ENCODE assay signal across 29 mouse cellular contexts in the genomic region with DNA sequence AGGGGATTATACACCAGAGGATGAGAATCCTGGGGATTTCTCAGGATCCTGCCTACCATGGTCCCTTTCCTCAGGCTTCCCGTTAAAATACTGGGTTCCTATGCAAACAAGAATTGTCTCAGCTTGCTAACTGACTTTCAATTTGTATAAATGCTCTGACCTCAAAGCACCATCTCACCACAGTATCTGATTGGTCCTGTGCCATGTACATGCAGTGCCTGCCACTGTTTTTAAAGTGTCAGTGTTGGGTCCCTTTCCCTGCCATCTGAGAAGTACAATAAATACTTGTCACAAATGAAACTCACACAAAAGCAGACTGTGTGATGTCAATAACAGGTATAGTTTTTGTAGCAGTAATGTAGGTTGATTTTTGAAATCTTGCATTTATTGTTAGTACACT.
DNase-seq lines count a peak whose midpoint lies in the region; ATAC-seq and TF ChIP-seq lines count a peak whose summit lies in the region.
"Had no signal": no experiment of that assay in that cellular context is flagged by ENCODE, and none has a peak within 500 bp of the region (broad histone marks: within the 10 kb centered on the region; RNA-seq: fewer than 3 reads in every experiment).

No protein-coding gene starts in this region.

- peak; percentile 0 for DNase-seq in lung, postnatal 36 days
- no peak for DNase-seq in lung, postnatal 0 days (ENCODE audit: low spot score)
- peak; percentile 39 for DNase-seq in MEL (ENCODE audit: low read depth, low spot score)
- DNase-seq in right cerebral cortex, postnatal 36 days (ENCODE audit: low spot score in 2 of 2), result no peak
- no peak for DNase-seq in forebrain, embryonic 11.5 days (ENCODE audit: low spot score)
- DNase-seq: adrenal gland, postnatal 14 days; cerebellum, adult 11 months; cerebellum, adult 2 months; cerebellum, adult 9-11 months; cerebellum, postnatal 25 days; embryo, embryonic 11 days; gastrocnemius, postnatal 10 days; gastrocnemius, postnatal 36 days; heart, adult 2 months; heart, postnatal 14 days; heart, postnatal 4 days had no signal

- no peak overlapping the region for H3K27ac ChIP-seq in lung, postnatal 0 days (ENCODE audit: low read length)
- H3K27ac ChIP-seq in MEL (ENCODE audit: control insufficient read depth, low read depth, low read length), result no peak overlapping the region
- no peak overlapping the region for H3K27ac ChIP-seq in forebrain, embryonic 11.5 days (ENCODE audit: low read depth, low read length)
- H3K27ac ChIP-seq: embryonic facial prominence, embryonic 10.5 days; embryonic facial prominence, embryonic 13.5 days; forebrain, embryonic 10.5 days; heart, adult 2 months; heart, embryonic 10.5 days; heart, embryonic 13.5 days; hindbrain, embryonic 15.5 days; intestine, embryonic 15.5 days had no signal

- H3K4me1 ChIP-seq in lung, postnatal 0 days (ENCODE audit: insufficient read depth, low read depth, low read length), result no peaks in the 10 kb centered on the region
- peaks cover 0 to 1% of the 10 kb centered on the region in 2 experiments; a peak in 1 of 4 replicates for H3K4me1 ChIP-seq in MEL (ENCODE audit: control insufficient read depth in 1 of 2, insufficient read depth in 2 of 2, low read length in 2 of 2)
- no peaks in the 10 kb centered on the region for H3K4me1 ChIP-seq in forebrain, embryonic 11.5 days (replicated peaks; ENCODE audit: control insufficient read depth, insufficient read depth, low read length)
- H3K4me1 ChIP-seq: embryonic facial prominence, embryonic 10.5 days; embryonic facial prominence, embryonic 13.5 days; forebrain, embryonic 10.5 days; heart, embryonic 10.5 days; hindbrain, embryonic 15.5 days; intestine, embryonic 15.5 days had no signal

- no peak for ATAC-seq in lung, postnatal 0 days
- 0 out of 2 replicates have a peak, but pooled peaks have one; percentile 39 for ATAC-seq in erythroid progenitor cell, adult 5-6 weeks (replicated peaks; ENCODE audit: low FRiP score, poor library complexity, severe bottlenecking)
- no peak for ATAC-seq in forebrain, embryonic 11.5 days (replicated peaks; ENCODE audit: low FRiP score)
- ATAC-seq: forebrain, embryonic 14.5 days; forebrain, postnatal 0 days; intestine, embryonic 15.5 days; Patski had no signal

- no peak for TF ChIP-seq POLR2A in MEL (IDR thresholded peaks at IDR 0.05; ENCODE audit: control insufficient read depth in 1 of 2, insufficient read depth in 1 of 2, low read depth in 1 of 2, low read length in 2 of 2, poor library complexity in 1 of 2)
- no peak for TF ChIP-seq POLR2A in myocyte (IDR thresholded peaks at IDR 0.05; ENCODE audit: insufficient read length, low read depth)

- no peak overlapping the region for H3K4me2 ChIP-seq in lung, postnatal 0 days (replicated peaks; ENCODE audit: low read depth, low read length)
- H3K4me2 ChIP-seq in myocyte (ENCODE audit: low read depth), result peak overlapping the region; percentile 9
- no peak overlapping the region for H3K4me2 ChIP-seq in forebrain, embryonic 11.5 days (ENCODE audit: low read depth, low read length, severe bottlenecking)
- H3K4me2 ChIP-seq: embryonic facial prominence, embryonic 13.5 days; heart, embryonic 13.5 days; hindbrain, embryonic 15.5 days; intestine, embryonic 15.5 days had no signal

- no peaks in the 10 kb centered on the region for H3K9me3 ChIP-seq in lung, postnatal 0 days (ENCODE audit: low read length)
- H3K9me3 ChIP-seq in MEL (replicated peaks; ENCODE audit: insufficient read depth, low read length), result no peaks in the 10 kb centered on the region
- no peaks in the 10 kb centered on the region for H3K9me3 ChIP-seq in forebrain, embryonic 11.5 days (ENCODE audit: control insufficient read depth, low read length)
- H3K9me3 ChIP-seq: embryonic facial prominence, embryonic 10.5 days; embryonic facial prominence, embryonic 13.5 days; forebrain, embryonic 10.5 days; heart, embryonic 10.5 days; heart, embryonic 13.5 days; hindbrain, embryonic 15.5 days; intestine, embryonic 15.5 days had no signal

- H3K9ac ChIP-seq in lung, postnatal 0 days (replicated peaks; ENCODE audit: low read depth), result no peak overlapping the region
- H3K9ac ChIP-seq in MEL (ENCODE audit: control insufficient read depth, low read depth, low read length, poor library complexity, severe bottlenecking), result no peak overlapping the region
- H3K9ac ChIP-seq in forebrain, embryonic 11.5 days (ENCODE audit: low read length), result no peak overlapping the region
- H3K9ac ChIP-seq: embryonic facial prominence, embryonic 13.5 days; forebrain, postnatal 0 days; heart, embryonic 13.5 days; hindbrain, embryonic 15.5 days; intestine, embryonic 15.5 days had no signal

- no peaks in the 10 kb centered on the region for H3K27me3 ChIP-seq in lung, postnatal 0 days (replicated peaks; ENCODE audit: insufficient read depth, low read length)
- H3K27me3 ChIP-seq in MEL (ENCODE audit: control insufficient read depth in 1 of 2, insufficient read depth in 2 of 2, low read length in 2 of 2) (no peaks in the 10 kb centered on the region), myocyte (ENCODE audit: control insufficient read depth, insufficient read depth, insufficient read length) (no peaks in the 10 kb centered on the region)
- no peaks in the 10 kb centered on the region for H3K27me3 ChIP-seq in forebrain, embryonic 11.5 days (ENCODE audit: control insufficient read depth, insufficient read depth, low read length)
- H3K27me3 ChIP-seq: embryonic facial prominence, embryonic 13.5 days; heart, embryonic 13.5 days; hindbrain, embryonic 15.5 days; intestine, embryonic 15.5 days; Patski had no signal

- no peak for TF ChIP-seq EP300 in lung, postnatal 0 days (IDR thresholded peaks at IDR 0.05)
- no peak for TF ChIP-seq EP300 in MEL (IDR thresholded peaks at IDR 0.05; ENCODE audit: low read depth in 1 of 2, low read length in 2 of 2)

- H3ac ChIP-seq in myocyte (ENCODE audit: control insufficient read depth, insufficient read length), result no peak overlapping the region

- no peaks in the 10 kb centered on the region for H3K36me3 ChIP-seq in lung, postnatal 0 days (ENCODE audit: insufficient read depth, low read length)
- no peaks in the 10 kb centered on the region for H3K36me3 ChIP-seq in MEL (ENCODE audit: control insufficient read depth in 1 of 2, insufficient read depth in 2 of 2, low read length in 2 of 2)
- H3K36me3 ChIP-seq in myocyte (ENCODE audit: control insufficient read depth, insufficient read depth), result no peaks in the 10 kb centered on the region
- no peaks in the 10 kb centered on the region for H3K36me3 ChIP-seq in forebrain, embryonic 11.5 days (ENCODE audit: control insufficient read depth, insufficient read depth, low read length)
- H3K36me3 ChIP-seq: embryonic facial prominence, embryonic 10.5 days; embryonic facial prominence, embryonic 13.5 days; forebrain, embryonic 10.5 days; heart, embryonic 10.5 days; heart, embryonic 13.5 days; hindbrain, embryonic 15.5 days; intestine, embryonic 15.5 days had no signal

- H3K79me2 ChIP-seq in MEL (ENCODE audit: control insufficient read depth, insufficient read depth, low read length, poor library complexity) (no peaks in the 10 kb centered on the region), myocyte (ENCODE audit: control insufficient read depth, insufficient read depth) (no peaks in the 10 kb centered on the region)

- WGBS in lung, postnatal 0 days, result 45% methylated on average over 1 of the region's 1 CpGs
- WGBS in forebrain, embryonic 11.5 days, result 49% methylated on average over 1 of the region's 1 CpGs

- TF ChIP-seq CTCF in lung, postnatal 0 days (IDR thresholded peaks at IDR 0.05), result no peak
- no peak for TF ChIP-seq CTCF in MEL (IDR thresholded peaks at IDR 0.05 in 2 of 3, conservative IDR thresholded peaks at IDR 0.05 in 1 of 3; ENCODE audit: control insufficient read depth in 1 of 3, insufficient read depth in 1 of 3, low read depth in 2 of 3, low read length in 3 of 3, poor library complexity in 1 of 3, severe bottlenecking in 1 of 3)

- no peak for TF ChIP-seq RAD21 in MEL (IDR thresholded peaks at IDR 0.05; ENCODE audit: low read depth, low read length)

- no peak overlapping the region for H3K4me3 ChIP-seq in lung, postnatal 0 days (ENCODE audit: low read depth, low read length)
- H3K4me3 ChIP-seq in MEL (ENCODE audit: control insufficient read depth in 1 of 2, insufficient read depth in 1 of 2, low read depth in 2 of 2, low read length in 2 of 2), result no peak overlapping the region
- H3K4me3 ChIP-seq in myocyte, result no peak overlapping the region
- H3K4me3 ChIP-seq in forebrain, embryonic 11.5 days (ENCODE audit: low read depth, low read length), result no peak overlapping the region
- H3K4me3 ChIP-seq: embryonic facial prominence, embryonic 10.5 days; embryonic facial prominence, embryonic 13.5 days; erythroblast, embryonic 14.5 days; forebrain, embryonic 10.5 days; heart, adult 2 months; heart, embryonic 10.5 days; heart, embryonic 13.5 days; hindbrain, embryonic 15.5 days; intestine, embryonic 15.5 days had no signal

TF ChIP-seq in MEL, 35 proteins besides CTCF, POLR2A, EP300 and RAD21:
- TF ChIP-seq NRF1 (IDR thresholded peaks at IDR 0.05; ENCODE audit: insufficient read depth, low read depth, low read length, poor library complexity, severe bottlenecking) (no peak), GATA1 (IDR thresholded peaks at IDR 0.05; ENCODE audit: low read depth, low read length) (0 out of 2 replicates have a peak, but pooled peaks have one; percentile 30)
TF ChIP-seq in MEL: peak in this region for 1.

TF ChIP-seq in myocyte, 11 proteins besides CTCF, POLR2A, EP300 and RAD21:
- TF ChIP-seq REST (IDR thresholded peaks at IDR 0.05; ENCODE audit: insufficient read depth, insufficient read length), result no peak
- no peak for TF ChIP-seq POLR2AphosphoS2 (IDR thresholded peaks at IDR 0.05; ENCODE audit: insufficient read length, low read depth)
- TF ChIP-seq MYOD1 (IDR thresholded peaks at IDR 0.05; ENCODE audit: control insufficient read depth in 1 of 3, insufficient read length in 2 of 3, low read depth in 2 of 3), result no peak
- TF ChIP-seq USF1 (IDR thresholded peaks at IDR 0.05; ENCODE audit: low read depth), result no peak
- TF ChIP-seq TCF12 (IDR thresholded peaks at IDR 0.05; ENCODE audit: insufficient read depth, poor library complexity, severe bottlenecking), result no peak
- no peak for TF ChIP-seq E2F4 (IDR thresholded peaks at IDR 0.05; ENCODE audit: insufficient read depth)
TF ChIP-seq in myocyte: peak in this region for 0.

Comparison
In these comparisons a context has a peak if more than half of its experiments do, and no peak if none do; other contexts are left out.
1. DNase-seq: peak in lung, postnatal 36 days (single experiment) and MEL (single experiment); none in lung, postnatal 0 days (single experiment), right cerebral cortex, postnatal 36 days (0 of 2) and forebrain, embryonic 11.5 days (single experiment).